Mouse (Mus musculus) liver, embryonic 14.5 days (tissue): ENCODE data around the gene Pttg1.

Experiments used
- CTCF ChIP-seq: IDR thresholded peaks from 2 replicates; pipeline ENCODE4 v1.5.1; 2016; ENCODE audit warnings: antibody characterized with exemption, low read depth, control low read depth
- EP300 ChIP-seq: IDR thresholded peaks from 2 replicates; pipeline ENCODE4 v1.6.1; 2016; ENCODE audit warnings: antibody characterized with exemption, low read depth

- no peak for TF ChIP-seq CTCF
- TF ChIP-seq EP300, result no peak
Measured at GRCm38 (mm10) chr11:43389118-43389517, 36.9 kb downstream of the Pttg1 start.
